Mouse (Mus musculus) liver, embryonic 15.5 days (tissue): Measurements from ENCODE around the gene Dalrd3. TPM values are rescaled to one million over a fixed set of nuclear protein-coding genes. Genes with fewer than 3 reads are reported as not detected.
A peak's percentile ranks its signal among the peaks of the same experiment; 100 is the strongest.
"Not testable (repeated sequence)": the region's sequence is repeated elsewhere in the genome, so short reads cannot be mapped to it uniquely, and the experiment has no call there.

ENCODE experiments used
- ATAC-seq: fragments of 200-750 bp; cut with Nextera tagmentation; 2 replicates; pipeline ENCODE4 v1.8.0; 2017; ENCODE audit warnings: moderate number of reproducible peaks, mild to moderate bottlenecking, moderate library complexity; ENCODE audit not compliant: insufficient read depth
- H3K27ac ChIP-seq: fragments of 300-500 bp; sonication (generic); replicated peaks from 2 replicates; pipeline ENCODE4 v1.5.1; 2015; ENCODE audit warnings: mild to moderate bottlenecking, inconsistent platforms
- H3K27me3 ChIP-seq: fragments of 300-500 bp; sonication (generic); 2 replicates; pipeline ENCODE4 v1.6.1; 2015; ENCODE audit warnings: mild to moderate bottlenecking, inconsistent platforms
- H3K36me3 ChIP-seq: fragments of 300-500 bp; sonication (generic); replicated peaks from 2 replicates; pipeline ENCODE4 v1.6.1; 2015; ENCODE audit warnings: moderate library complexity, mild to moderate bottlenecking, inconsistent platforms
- H3K4me1 ChIP-seq: fragments of 300-500 bp; sonication (generic); replicated peaks from 2 replicates; pipeline ENCODE4 v1.6.1; 2015; ENCODE audit warnings: inconsistent platforms
- H3K4me2 ChIP-seq: fragments of 300-500 bp; sonication (generic); 2 replicates; pipeline ENCODE4 v1.6.1; 2015; ENCODE audit warnings: moderate library complexity, mild to moderate bottlenecking, inconsistent platforms
- H3K4me3 ChIP-seq: fragments of 300-500 bp; sonication (generic); replicated peaks from 2 replicates; pipeline ENCODE4 v1.5.1; 2015; ENCODE audit warnings: mild to moderate bottlenecking, inconsistent platforms
- H3K9ac ChIP-seq: fragments of 300-500 bp; sonication (generic); 2 replicates; pipeline ENCODE4 v1.6.1; 2015; ENCODE audit warnings: moderate library complexity, mild to moderate bottlenecking, inconsistent platforms
- H3K9me3 ChIP-seq: fragments of 300-500 bp; sonication (generic); replicated peaks from 2 replicates; pipeline ENCODE4 v1.6.1; 2016; ENCODE audit warnings: inconsistent platforms
- WGBS: fragments of 180-500 bp; shearing (Covaris S2); methylation state at CpG from one replicate; pipeline ENCODE4 v1.1.7; 2015; ENCODE audit warnings: mixed read lengths; ENCODE audit not compliant: insufficient replicate concordance; 5-methylcytosine and 5-hydroxymethylcytosine counted together
- polyA plus RNA-seq: library from polyadenylated mRNA; unstranded; fragments of >200 nt; fragmentation: Nextera tagmentation; extraction: Ambion mirVana; gene quantifications from 2 replicates; pipeline ENCODE4 v1.2.1, GENCODE M21; 2015

Gene Dalrd3
- polyA plus RNA-seq, 1 experiment from 2014 or later: 29.2 TPM

- H3K9me3 ChIP-seq: no peaks in the 10 kb centered on the region
- H3K4me3 ChIP-seq: no peak overlapping the region
- H3K27me3 ChIP-seq: peaks cover 16% of the 10 kb centered on the region
- H3K9ac ChIP-seq: no peak overlapping the region
- no peak for ATAC-seq
- H3K4me2 ChIP-seq: no peak overlapping the region
- 35% methylated on average over 3 of the region's 3 CpGs for WGBS
- no peaks in the 10 kb centered on the region for H3K36me3 ChIP-seq
- H3K4me1 ChIP-seq: peaks cover 22% of the 10 kb centered on the region
- no peak overlapping the region for H3K27ac ChIP-seq
Measured at GRCm38 (mm10) chr9:108594354-108594753, 24.7 kb downstream of the Dalrd3 start.

GRCm38 (mm10) chr9:108596998-108597764 is 27.5 kb downstream of the Dalrd3 start, which contains the start of gene P4htm:
Gene P4htm, minus strand, starts transcription at chr9:108597667.
- H3K27ac ChIP-seq: no peak within 1 kb of the TSS
- peak within 1 kb of the TSS; percentile 89 for H3K4me2 ChIP-seq
- WGBS: 5% methylated on average over 69 of the region's 69 CpGs
- no peaks in the 10 kb centered on the region for H3K9me3 ChIP-seq
- no peaks in the 10 kb centered on the region; the same call in 1 of the 2 replicates for H3K36me3 ChIP-seq
- ATAC-seq: peak; percentile 50
- 0 out of 2 replicates have a peak within 1 kb of the TSS, but pooled peaks have one; percentile 51 for H3K9ac ChIP-seq
- H3K4me3 ChIP-seq: peak within 1 kb of the TSS; percentile 63
- H3K27me3 ChIP-seq: peaks cover 16% of the 10 kb centered on the region
- peaks cover 22% of the 10 kb centered on the region for H3K4me1 ChIP-seq

GRCm38 (mm10) chr9:108599021-108599566 is 29.4 kb downstream of the Dalrd3 start:
- 57% methylated on average over 4 of the region's 4 CpGs for WGBS
- Histone ChIP-seq H3K27ac (no peak overlapping the region), H3K9ac (no peak overlapping the region), H3K4me2 (no peak overlapping the region), H3K4me3 (no peak overlapping the region), H3K4me1 (peaks cover 22% of the 10 kb centered on the region), H3K36me3 (peaks cover 18% of the 10 kb centered on the region), H3K9me3 (no peaks in the 10 kb centered on the region), H3K27me3 (peaks cover 16% of the 10 kb centered on the region)
- no peak for ATAC-seq

GRCm38 (mm10) chr9:108600011-108600410 is 30.3 kb downstream of the Dalrd3 start:
- Histone ChIP-seq H3K4me1 (peaks cover 22% of the 10 kb centered on the region), H3K4me3 (no peak overlapping the region), H3K27me3 (peaks cover 16% of the 10 kb centered on the region), H3K9me3 (no peaks in the 10 kb centered on the region), H3K36me3 (peaks cover 27% of the 10 kb centered on the region), H3K27ac (no peak overlapping the region), H3K9ac (no peak overlapping the region), H3K4me2 (no peak overlapping the region)
- no peak for ATAC-seq
- 53% methylated on average over 2 of the region's 2 CpGs for WGBS

- 60% methylated on average over 4 of the region's 4 CpGs for WGBS
- Histone ChIP-seq H3K27ac (no peak overlapping the region), H3K9me3 (no peaks in the 10 kb centered on the region), H3K36me3 (peaks cover 45% of the 10 kb centered on the region), H3K4me3 (no peak overlapping the region), H3K4me1 (peaks cover 11% of the 10 kb centered on the region), H3K4me2 (no peak overlapping the region), H3K9ac (no peak overlapping the region), H3K27me3 (peaks cover 11% of the 10 kb centered on the region)
- no peak for ATAC-seq
Measured at GRCm38 (mm10) chr9:108601986-108602385, 32.3 kb downstream of the Dalrd3 start.

- H3K27ac ChIP-seq, H3K4me1 ChIP-seq, H3K9ac ChIP-seq, H3K4me3 ChIP-seq, ATAC-seq, H3K9me3 ChIP-seq, H3K27me3 ChIP-seq, H3K4me2 ChIP-seq: not testable (repeated sequence)
- 79% methylated on average over 5 of the region's 5 CpGs for WGBS
- peaks cover 98% of the 10 kb centered on the region for H3K36me3 ChIP-seq
Measured at GRCm38 (mm10) chr9:108607929-108608328, 38.2 kb downstream of the Dalrd3 start.

- peaks cover 9% of the 10 kb centered on the region for H3K4me1 ChIP-seq
- ATAC-seq: no peak
- H3K36me3 ChIP-seq: peaks cover 98% of the 10 kb centered on the region
- H3K9me3 ChIP-seq: no peaks in the 10 kb centered on the region
- WGBS: 50% methylated on average over 4 of the region's 4 CpGs
- no peak overlapping the region for H3K4me2 ChIP-seq
- H3K4me3 ChIP-seq: no peak overlapping the region
- H3K9ac ChIP-seq: no peak overlapping the region
- H3K27ac ChIP-seq: no peak overlapping the region
- H3K27me3 ChIP-seq: no peaks in the 10 kb centered on the region
Measured at GRCm38 (mm10) chr9:108608889-108609288, 39.2 kb downstream of the Dalrd3 start.

GRCm38 (mm10) chr9:108611488-108611887 is 41.8 kb downstream of the Dalrd3 start:
- Histone ChIP-seq H3K4me2 (no peak overlapping the region), H3K4me3 (no peak overlapping the region), H3K27me3 (no peaks in the 10 kb centered on the region), H3K27ac (no peak overlapping the region), H3K9ac (no peak overlapping the region), H3K9me3 (no peaks in the 10 kb centered on the region), H3K36me3 (peaks cover 96% of the 10 kb centered on the region), H3K4me1 (peaks cover 9% of the 10 kb centered on the region)
- WGBS: 92% methylated on average over 10 of the region's 10 CpGs
- no peak for ATAC-seq

- Histone ChIP-seq H3K4me2 (no peak overlapping the region), H3K4me3 (no peak overlapping the region), H3K9me3 (no peaks in the 10 kb centered on the region), H3K27me3 (no peaks in the 10 kb centered on the region), H3K9ac (no peak overlapping the region), H3K27ac (no peak overlapping the region), H3K4me1 (no peaks in the 10 kb centered on the region), H3K36me3 (peaks cover 82% of the 10 kb centered on the region)
- WGBS: 73% methylated on average over 1 of the region's 1 CpGs
- ATAC-seq: no peak
Measured at GRCm38 (mm10) chr9:108617301-108617700, 47.6 kb downstream of the Dalrd3 start.
